Mouse (Mus musculus): ENCODE data around the gene Lcp2.

DNA sequence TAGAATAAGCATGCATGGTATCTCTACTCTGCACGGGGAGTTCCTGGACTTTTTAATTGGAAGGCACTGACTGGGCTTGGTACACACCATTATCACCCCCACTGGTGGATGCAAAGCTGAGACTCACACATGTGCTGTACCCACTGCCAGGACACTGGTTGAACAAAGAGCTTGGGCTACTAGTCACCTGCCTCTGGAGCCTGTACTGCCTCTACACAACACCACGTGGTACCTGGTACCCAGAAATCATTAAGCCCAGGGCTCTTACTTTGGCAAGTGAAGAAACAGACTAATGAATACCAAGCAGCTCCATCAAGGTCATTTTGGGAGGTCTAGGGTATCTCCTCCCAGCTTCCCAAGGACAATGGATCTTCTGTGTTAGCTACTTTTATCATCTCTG, 67.0 kb downstream of the Lcp2 start:
- TF ChIP-seq POLR2A (IDR thresholded peaks at IDR 0.05; ENCODE audit: insufficient read depth, low read length) (no peak), CTCF (IDR thresholded peaks at IDR 0.05; ENCODE audit: low read depth, low read length) (no peak)

Measured in ES-Bruce4 (cell line).